Mouse (Mus musculus): ENCODE results near the gene Sema4d. TPM values are rescaled to one million over a fixed set of nuclear protein-coding genes. Genes with fewer than 3 reads are reported as not detected.
A peak's percentile ranks its signal among the peaks of the same experiment; 100 is the strongest.

Gene Sema4d
- polyA plus RNA-seq, 1 experiment from 2014 or later = 9.7 TPM

GRCm38 (mm10) chr13:51808141-51808540, 14.6 kb upstream of the Sema4d start:
- no peak overlapping the region for H3K4me3 ChIP-seq
- peak; percentile 53; the same call in 1 of the 2 replicates for ATAC-seq (ENCODE audit: borderline replicate concordance, extremely low read depth, low FRiP score, low TSS enrichment)
- H3K9me3 ChIP-seq = no peaks in the 10 kb centered on the region
- H3K27ac ChIP-seq = no peak overlapping the region
- peak overlapping the region; percentile 23; the same call in 1 of the 2 replicates for H3K4me2 ChIP-seq
- WGBS = 28% methylated on average over 12 of the region's 12 CpGs
- peaks cover 18% of the 10 kb centered on the region; the same call in 1 of the 2 replicates for H3K4me1 ChIP-seq
- H3K27me3 ChIP-seq = no peaks in the 10 kb centered on the region
- no peaks in the 10 kb centered on the region for H3K36me3 ChIP-seq
- H3K9ac ChIP-seq = no peak overlapping the region

GRCm38 (mm10) chr13:51806220-51806619, 12.7 kb upstream of the Sema4d start:
- ATAC-seq (ENCODE audit: borderline replicate concordance, extremely low read depth, low FRiP score, low TSS enrichment) = no peak
- WGBS = 77% methylated on average over 15 of the region's 15 CpGs

GRCm38 (mm10) chr13:51805634-51806033, 12.1 kb upstream of the Sema4d start:
- Histone ChIP-seq H3K9me3 (no peaks in the 10 kb centered on the region), H3K27me3 (no peaks in the 10 kb centered on the region), H3K36me3 (no peaks in the 10 kb centered on the region), H3K4me1 (peaks cover 24% of the 10 kb centered on the region; the same call in 1 of the 2 replicates), H3K9ac (no peak overlapping the region), H3K27ac (no peak overlapping the region), H3K4me3 (no peak overlapping the region), H3K4me2 (no peak overlapping the region)
- no peak for ATAC-seq (ENCODE audit: borderline replicate concordance, extremely low read depth, low FRiP score, low TSS enrichment)
- WGBS = 52% methylated on average over 4 of the region's 4 CpGs

More at GRCm38 (mm10) chr13:51806220-51806619, 12.7 kb upstream of the Sema4d start:
- H3K36me3 ChIP-seq = no peaks in the 10 kb centered on the region
- H3K9ac ChIP-seq = no peak overlapping the region
- H3K4me2 ChIP-seq = no peak overlapping the region
- H3K9me3 ChIP-seq = no peaks in the 10 kb centered on the region
- no peak overlapping the region for H3K4me3 ChIP-seq
- no peaks in the 10 kb centered on the region for H3K27me3 ChIP-seq
- no peak overlapping the region for H3K27ac ChIP-seq
- peaks cover 18% of the 10 kb centered on the region; the same call in 1 of the 2 replicates for H3K4me1 ChIP-seq

GRCm38 (mm10) chr13:51800921-51801320, 7.4 kb upstream of the Sema4d start:
- H3K9ac ChIP-seq = no peak overlapping the region
- ATAC-seq (ENCODE audit: borderline replicate concordance, extremely low read depth, low FRiP score, low TSS enrichment) = no peak
- H3K4me1 ChIP-seq = 0 out of 2 replicates have a peak, but pooled peaks cover 8% of the 10 kb centered on the region
- H3K4me3 ChIP-seq = no peak overlapping the region
- H3K36me3 ChIP-seq = no peaks in the 10 kb centered on the region
- no peaks in the 10 kb centered on the region for H3K27me3 ChIP-seq
- no peak overlapping the region for H3K4me2 ChIP-seq
- no peak overlapping the region for H3K27ac ChIP-seq
- 36% methylated on average over 9 of the region's 9 CpGs for WGBS
- H3K9me3 ChIP-seq = no peaks in the 10 kb centered on the region

GRCm38 (mm10) chr13:51799735-51800522, 6.4 kb upstream of the Sema4d start:
- H3K4me1 ChIP-seq = 0 out of 2 replicates have a peak, but pooled peaks cover 6% of the 10 kb centered on the region
- H3K9ac ChIP-seq = no peak overlapping the region
- H3K36me3 ChIP-seq = no peaks in the 10 kb centered on the region
- H3K9me3 ChIP-seq = no peaks in the 10 kb centered on the region
- H3K27ac ChIP-seq = no peak overlapping the region
- no peak for ATAC-seq (ENCODE audit: borderline replicate concordance, extremely low read depth, low FRiP score, low TSS enrichment)
- whole genome bisulfite sequencing = 73% methylated on average over 16 of the region's 16 CpGs
- H3K4me3 ChIP-seq = no peak overlapping the region
- no peak overlapping the region for H3K4me2 ChIP-seq
- no peaks in the 10 kb centered on the region for H3K27me3 ChIP-seq

- peaks cover under 1% of the 10 kb centered on the region; the same call in 1 of the 2 replicates for H3K27me3 ChIP-seq
- 53% methylated on average over 8 of the region's 8 CpGs for WGBS
- H3K9me3 ChIP-seq = no peaks in the 10 kb centered on the region
- H3K27ac ChIP-seq = no peak overlapping the region
- peaks cover 7% of the 10 kb centered on the region; the same call in 1 of the 2 replicates for H3K4me1 ChIP-seq
- H3K4me2 ChIP-seq = no peak overlapping the region
- H3K36me3 ChIP-seq = no peaks in the 10 kb centered on the region
- no peak for ATAC-seq (ENCODE audit: borderline replicate concordance, extremely low read depth, low FRiP score, low TSS enrichment)
- H3K9ac ChIP-seq = no peak overlapping the region
- H3K4me3 ChIP-seq = no peak overlapping the region
Observed at GRCm38 (mm10) chr13:51797899-51798746, 4.6 kb upstream of the Sema4d start.

- H3K4me3 ChIP-seq = peak overlapping the region; percentile 66
- H3K4me2 ChIP-seq = peak overlapping the region; percentile 93
- 56% methylated on average over 5 of the region's 7 CpGs for WGBS
Observed at GRCm38 (mm10) chr13:51793948-51794347, 401 bp upstream of the Sema4d start.

GRCm38 (mm10) chr13:51792729-51793424, 670 bp downstream of the Sema4d start:
- H3K9me3 ChIP-seq = no peaks in the 10 kb centered on the region
- peak overlapping the region; percentile 93 for H3K4me2 ChIP-seq
- peak overlapping the region; percentile 66 for H3K4me3 ChIP-seq
- peak overlapping the region; percentile 57 for H3K9ac ChIP-seq
- H3K27ac ChIP-seq = peak overlapping the region; percentile 29
- no peaks in the 10 kb centered on the region for H3K36me3 ChIP-seq
- ATAC-seq (ENCODE audit: borderline replicate concordance, extremely low read depth, low FRiP score, low TSS enrichment) = peak; percentile 50; the same call in 1 of the 2 replicates
- H3K4me1 ChIP-seq = peaks cover 26% of the 10 kb centered on the region
- H3K27me3 ChIP-seq = peaks cover 9% of the 10 kb centered on the region
- 3% methylated on average over 43 of the region's 43 CpGs for WGBS

More at GRCm38 (mm10) chr13:51793948-51794347, 401 bp upstream of the Sema4d start:
- Histone ChIP-seq H3K9ac (no peak overlapping the region), H3K27me3 (peaks cover 9% of the 10 kb centered on the region), H3K27ac (no peak overlapping the region), H3K4me1 (peaks cover 26% of the 10 kb centered on the region), H3K9me3 (no peaks in the 10 kb centered on the region), H3K36me3 (no peaks in the 10 kb centered on the region)
- no peak for ATAC-seq (ENCODE audit: borderline replicate concordance, extremely low read depth, low FRiP score, low TSS enrichment)

GRCm38 (mm10) chr13:51792135-51792573, 1.4 kb downstream of the Sema4d start:
- ATAC-seq (ENCODE audit: borderline replicate concordance, extremely low read depth, low FRiP score, low TSS enrichment) = 0 out of 2 replicates have a peak, but pooled peaks have one; percentile 6
- peak overlapping the region; percentile 66 for H3K4me3 ChIP-seq
- H3K9me3 ChIP-seq = no peaks in the 10 kb centered on the region
- 25% methylated on average over 11 of the region's 11 CpGs for WGBS
- peak overlapping the region; percentile 57; the same call in 1 of the 2 replicates for H3K9ac ChIP-seq
- peaks cover 9% of the 10 kb centered on the region for H3K27me3 ChIP-seq
- H3K36me3 ChIP-seq = no peaks in the 10 kb centered on the region
- H3K4me1 ChIP-seq = peaks cover 26% of the 10 kb centered on the region
- 0 out of 2 replicates have a peak overlapping the region, but pooled peaks have one; percentile 29 for H3K27ac ChIP-seq
- peak overlapping the region; percentile 93 for H3K4me2 ChIP-seq

- Histone ChIP-seq H3K27me3 (peaks cover 9% of the 10 kb centered on the region), H3K4me3 (peak overlapping the region; percentile 66; the same call in 1 of the 2 replicates), H3K27ac (no peak overlapping the region), H3K9me3 (no peaks in the 10 kb centered on the region), H3K4me1 (peaks cover 26% of the 10 kb centered on the region), H3K4me2 (peak overlapping the region; percentile 93; the same call in 1 of the 2 replicates), H3K36me3 (no peaks in the 10 kb centered on the region), H3K9ac (no peak overlapping the region)
- WGBS = 61% methylated on average over 3 of the region's 3 CpGs
- ATAC-seq (ENCODE audit: borderline replicate concordance, extremely low read depth, low FRiP score, low TSS enrichment) = no peak
Observed at GRCm38 (mm10) chr13:51791604-51792003, 1.9 kb downstream of the Sema4d start.

- Histone ChIP-seq H3K36me3 (no peaks in the 10 kb centered on the region), H3K9me3 (no peaks in the 10 kb centered on the region), H3K4me2 (no peak overlapping the region), H3K4me1 (peaks cover 26% of the 10 kb centered on the region), H3K9ac (no peak overlapping the region), H3K4me3 (no peak overlapping the region), H3K27me3 (peaks cover 9% of the 10 kb centered on the region), H3K27ac (no peak overlapping the region)
- 51% methylated on average over 5 of the region's 5 CpGs for WGBS
- no peak for ATAC-seq (ENCODE audit: borderline replicate concordance, extremely low read depth, low FRiP score, low TSS enrichment)
Observed at GRCm38 (mm10) chr13:51790793-51791192, 2.8 kb downstream of the Sema4d start.
